Mouse (Mus musculus) E14TG2a.4 (cell line): Measurements from ENCODE around the gene Xirp1.

ENCODE experiments used
- H3K27me3 ChIP-seq: 2 replicates; pipeline ENCODE4 v1.6.1; 2014; ENCODE audit warnings: low read length, control low read depth; ENCODE audit not compliant: insufficient read depth
- H3K36me3 ChIP-seq: 2 replicates; pipeline ENCODE4 v1.6.1; 2014; ENCODE audit warnings: low read length, control low read depth; ENCODE audit not compliant: insufficient read depth
- H3K4me1 ChIP-seq: replicated peaks from 2 replicates; pipeline ENCODE4 v1.6.1; 2014; ENCODE audit warnings: low read depth, low read length, control low read depth
- H3K4me3 ChIP-seq: replicated peaks from 2 replicates; pipeline ENCODE4 v1.5.1; 2014; ENCODE audit warnings: mild to moderate bottlenecking, low read length
- H3K9me3 ChIP-seq: 2 replicates; pipeline ENCODE4 v1.6.1; 2014; ENCODE audit warnings: low read length, control low read depth
- CTCF ChIP-seq: conservative IDR thresholded peaks from 2 replicates; pipeline ENCODE4 v1.5.1; 2014; ENCODE audit warnings: low read length
- NANOG ChIP-seq: IDR thresholded peaks from 2 replicates; pipeline ENCODE4 v1.6.1; 2014; ENCODE audit warnings: borderline replicate concordance, low read length, mixed read lengths
- POU5F1 ChIP-seq: IDR thresholded peaks from 2 replicates; pipeline ENCODE4 v1.6.1; 2014; ENCODE audit warnings: low read length, borderline replicate concordance

Gene Xirp1

GRCm38 (mm10) chr9:120023086-120023811 lies at the start of gene Xirp1:
Xirp1 (minus strand) TSS chr9:120023598.
- TF ChIP-seq POU5F1 (no peak), NANOG (no peak), CTCF (no peak)
- H3K4me3 ChIP-seq: no peak within 1 kb of the TSS
- H3K27me3 ChIP-seq: peaks cover 17% of the 10 kb centered on the region
- no peaks in the 10 kb centered on the region for H3K9me3 ChIP-seq
- no peaks in the 10 kb centered on the region for H3K36me3 ChIP-seq
- peaks cover 53% of the 10 kb centered on the region for H3K4me1 ChIP-seq

GRCm38 (mm10) chr9:120073169-120073568 lies 49.8 kb upstream of the Xirp1 start:
- no peaks in the 10 kb centered on the region for H3K9me3 ChIP-seq
- TF ChIP-seq POU5F1: no peak
- peak; percentile 99 for TF ChIP-seq CTCF
- H3K4me3 ChIP-seq: no peak overlapping the region
- H3K36me3 ChIP-seq: no peaks in the 10 kb centered on the region
- H3K27me3 ChIP-seq: peaks cover 13% of the 10 kb centered on the region
- H3K4me1 ChIP-seq: peaks cover 8% of the 10 kb centered on the region

- no peaks in the 10 kb centered on the region; the same call in 1 of the 2 replicates for H3K27me3 ChIP-seq
- no peaks in the 10 kb centered on the region for H3K36me3 ChIP-seq
- H3K9me3 ChIP-seq: no peaks in the 10 kb centered on the region
- no peak overlapping the region for H3K4me3 ChIP-seq
- H3K4me1 ChIP-seq: peaks cover 6% of the 10 kb centered on the region; the same call in 1 of the 2 replicates
- no peak for TF ChIP-seq CTCF
- no peak for TF ChIP-seq POU5F1
- TF ChIP-seq NANOG: no peak
Measured at GRCm38 (mm10) chr9:120071251-120071650, 47.9 kb upstream of the Xirp1 start.

GRCm38 (mm10) chr9:120069779-120070178 lies 46.4 kb upstream of the Xirp1 start, which contains the start of gene Cx3cr1:
Cx3cr1 (minus strand) TSS chr9:120069879.
- Histone ChIP-seq H3K9me3 (no peaks in the 10 kb centered on the region), H3K27me3 (no peaks in the 10 kb centered on the region; the same call in 1 of the 2 replicates), H3K4me3 (no peak within 1 kb of the TSS), H3K36me3 (no peaks in the 10 kb centered on the region), H3K4me1 (peaks cover 19% of the 10 kb centered on the region)
- no peak for TF ChIP-seq NANOG
- no peak for TF ChIP-seq CTCF
- TF ChIP-seq POU5F1: no peak

GRCm38 (mm10) chr9:120068047-120068446 lies 44.6 kb upstream of the Xirp1 start:
- Histone ChIP-seq H3K4me1 (peaks cover 20% of the 10 kb centered on the region), H3K4me3 (no peak overlapping the region), H3K27me3 (no peaks in the 10 kb centered on the region; the same call in 1 of the 2 replicates), H3K36me3 (no peaks in the 10 kb centered on the region), H3K9me3 (no peaks in the 10 kb centered on the region)
- TF ChIP-seq CTCF (no peak), NANOG (no peak), POU5F1 (no peak)

- TF ChIP-seq POU5F1 (no peak), CTCF (no peak), NANOG (no peak)
- H3K36me3 ChIP-seq: no peaks in the 10 kb centered on the region
- no peaks in the 10 kb centered on the region for H3K9me3 ChIP-seq
- H3K4me1 ChIP-seq: peaks cover 20% of the 10 kb centered on the region
- H3K27me3 ChIP-seq: no peaks in the 10 kb centered on the region; the same call in 1 of the 2 replicates
- no peak overlapping the region for H3K4me3 ChIP-seq
Measured at GRCm38 (mm10) chr9:120067609-120068008, 44.2 kb upstream of the Xirp1 start.

- Histone ChIP-seq H3K4me3 (no peak overlapping the region), H3K9me3 (no peaks in the 10 kb centered on the region), H3K36me3 (no peaks in the 10 kb centered on the region), H3K27me3 (no peaks in the 10 kb centered on the region), H3K4me1 (peaks cover 18% of the 10 kb centered on the region)
- no peak for TF ChIP-seq CTCF
- no peak for TF ChIP-seq NANOG
- no peak for TF ChIP-seq POU5F1
Measured at GRCm38 (mm10) chr9:120064317-120064716, 40.9 kb upstream of the Xirp1 start.

- H3K4me3 ChIP-seq: no peak overlapping the region
- no peaks in the 10 kb centered on the region for H3K36me3 ChIP-seq
- TF ChIP-seq NANOG: no peak
- no peak for TF ChIP-seq POU5F1
- TF ChIP-seq CTCF: no peak
- no peaks in the 10 kb centered on the region for H3K9me3 ChIP-seq
- no peaks in the 10 kb centered on the region for H3K27me3 ChIP-seq
- H3K4me1 ChIP-seq: peaks cover 13% of the 10 kb centered on the region
Measured at GRCm38 (mm10) chr9:120058730-120059129, 35.3 kb upstream of the Xirp1 start.
